Mouse (Mus musculus) CH12.LX (cell line): ENCODE measurements around the gene Gfm2.

Source experiments
- BHLHE40 ChIP-seq: IDR thresholded peaks from 2 replicates; pipeline ENCODE4 v1.6.1; 2011; ENCODE audit warnings: mild to moderate bottlenecking, low read depth, low read length, improper control_type of control experiment
- CHD1 ChIP-seq: IDR thresholded peaks from 2 replicates; pipeline ENCODE4 v1.6.1; 2012; ENCODE audit warnings: low read depth, low read length, improper control_type of control experiment, inconsistent platforms
- CTCF ChIP-seq, 2 experiments: IDR thresholded peaks in 1 of 2; conservative IDR thresholded peaks in 1 of 2; 2 replicates each; pipeline ENCODE4 v1.5.1; 2011 to 2012; ENCODE audit warnings: low read depth in 2 of 2, low read length in 2 of 2, improper control_type of control experiment in 1 of 2, inconsistent platforms in 1 of 2, mild to moderate bottlenecking in 1 of 2, moderate library complexity in 1 of 2
- ELF1 ChIP-seq: IDR thresholded peaks from 2 replicates; pipeline ENCODE4 v1.6.1; 2014; ENCODE audit warnings: low read depth, mild to moderate bottlenecking, inconsistent platforms, low read length, improper control_type of control experiment
- EP300 ChIP-seq: IDR thresholded peaks from 2 replicates; pipeline ENCODE4 v1.6.1; 2011; ENCODE audit warnings: low read length, improper control_type of control experiment
- JUND ChIP-seq: conservative IDR thresholded peaks from 2 replicates; pipeline ENCODE4 v1.6.1; 2011; ENCODE audit warnings: low read depth, low read length, improper control_type of control experiment
- KAT2A ChIP-seq: IDR thresholded peaks from 2 replicates; pipeline ENCODE4 v1.6.1; 2012; ENCODE audit warnings: low read length, improper control_type of control experiment, inconsistent platforms; ENCODE audit not compliant: insufficient replicate concordance
- MAX ChIP-seq: IDR thresholded peaks from 2 replicates; pipeline ENCODE4 v1.6.1; 2011; ENCODE audit warnings: low read length, improper control_type of control experiment
- MAZ ChIP-seq: IDR thresholded peaks from 2 replicates; pipeline ENCODE4 v1.6.1; 2012; ENCODE audit warnings: low read depth, mild to moderate bottlenecking, inconsistent platforms, low read length, improper control_type of control experiment, moderate library complexity
- POLR2A ChIP-seq: IDR thresholded peaks from 2 replicates; pipeline ENCODE4 v1.6.1; 2011; ENCODE audit warnings: low read depth, mild to moderate bottlenecking, improper control_type of control experiment, low read length
- POLR2AphosphoS2 ChIP-seq: IDR thresholded peaks from 2 replicates; pipeline ENCODE4 v1.6.1; 2011; ENCODE audit warnings: low read depth, low read length, improper control_type of control experiment
- RCOR1 ChIP-seq: conservative IDR thresholded peaks from 2 replicates; pipeline ENCODE4 v1.6.1; 2012; ENCODE audit warnings: low read depth, mild to moderate bottlenecking, inconsistent platforms, low read length, improper control_type of control experiment
- TCF12 ChIP-seq: IDR thresholded peaks from 2 replicates; pipeline ENCODE4 v1.6.1; 2014; ENCODE audit warnings: low read depth, mild to moderate bottlenecking, inconsistent platforms, low read length, improper control_type of control experiment
- ZC3H11A ChIP-seq: IDR thresholded peaks from 2 replicates; pipeline ENCODE4 v1.6.1; 2012; ENCODE audit warnings: low read depth, mild to moderate bottlenecking, inconsistent platforms, low read length, improper control_type of control experiment

GRCm38 (mm10) chr13:97187693-97188092 is 50.0 kb downstream of the Gfm2 start:
- no peak for TF ChIP-seq CTCF (conservative IDR thresholded peaks at IDR 0.05 in 1 of 2, IDR thresholded peaks at IDR 0.05 in 1 of 2; ENCODE audit: low read depth in 2 of 2, low read length in 2 of 2)
- 0 out of 2 replicates have a peak, but pooled peaks have one; percentile 50 for TF ChIP-seq RCOR1
- TF ChIP-seq BHLHE40: peak; percentile 30; the same call in 1 of the 2 replicates
- TF ChIP-seq ELF1: peak; percentile 62
- TF ChIP-seq POLR2A: no peak
- no peak for TF ChIP-seq KAT2A
- TF ChIP-seq EP300: peak; percentile 77
- peak; percentile 61; the same call in 1 of the 2 replicates for TF ChIP-seq MAX
- TF ChIP-seq ZC3H11A: no peak
- TF ChIP-seq TCF12: 0 out of 2 replicates have a peak, but pooled peaks have one; percentile 11
- no peak for TF ChIP-seq POLR2AphosphoS2
- no peak for TF ChIP-seq JUND
- TF ChIP-seq MAZ: no peak
- no peak for TF ChIP-seq CHD1
